In the genomic region with DNA sequence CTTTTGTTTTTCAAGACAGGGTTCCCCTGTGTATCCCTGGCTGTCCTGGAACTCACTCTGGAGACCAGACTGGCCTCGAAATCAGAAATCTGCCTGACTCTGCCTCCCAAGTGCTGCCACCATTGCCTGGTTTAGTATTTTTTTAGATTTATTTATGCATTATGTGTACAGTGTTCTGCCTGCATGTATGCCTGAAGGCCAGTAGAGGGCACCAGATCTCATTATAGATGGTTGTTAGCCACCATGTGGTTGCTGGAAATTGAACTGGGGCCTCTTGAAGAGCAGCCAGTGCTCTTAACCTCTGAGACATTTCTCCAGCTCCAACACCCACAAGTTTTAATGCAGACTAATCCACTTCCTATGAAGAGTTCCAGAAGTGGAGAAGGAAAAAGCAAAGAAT, we compare ENCODE assay signal across 17 mouse cellular contexts. TPM values are rescaled to one million over a fixed set of nuclear protein-coding genes. Genes with fewer than 3 reads are reported as not detected.
DNase-seq lines count a peak whose midpoint lies in the region; ATAC-seq and TF ChIP-seq lines count a peak whose summit lies in the region.
"Had no signal": no experiment of that assay in that cellular context is flagged by ENCODE, and none has a peak within 500 bp of the region (broad histone marks: within the 10 kb centered on the region; RNA-seq: fewer than 3 reads in every experiment).

No protein-coding gene starts in this region.

- no peaks in the 10 kb centered on the region for H3K9me3 ChIP-seq in intestine, postnatal 0 days (ENCODE audit: control insufficient read depth)
- H3K9me3 ChIP-seq in intestine, embryonic 15.5 days: no peaks in the 10 kb centered on the region
- no peaks in the 10 kb centered on the region for H3K9me3 ChIP-seq in midbrain, postnatal 0 days (ENCODE audit: low read length)
- no peaks in the 10 kb centered on the region for H3K9me3 ChIP-seq in midbrain, embryonic 16.5 days (replicated peaks; ENCODE audit: control insufficient read depth, low read length, poor library complexity, severe bottlenecking)
- H3K9me3 ChIP-seq in neural tube, embryonic 15.5 days (replicated peaks): no peaks in the 10 kb centered on the region
- H3K9me3 ChIP-seq: midbrain, embryonic 15.5 days; stomach, embryonic 15.5 days had no signal

- no peaks in the 10 kb centered on the region for H3K27me3 ChIP-seq in intestine, postnatal 0 days (replicated peaks; ENCODE audit: control insufficient read depth, insufficient read depth, low read length)
- H3K27me3 ChIP-seq in intestine, embryonic 15.5 days (replicated peaks): no peaks in the 10 kb centered on the region
- no peaks in the 10 kb centered on the region for H3K27me3 ChIP-seq in midbrain, postnatal 0 days (ENCODE audit: insufficient read depth, low read length)
- H3K27me3 ChIP-seq in midbrain, embryonic 16.5 days (ENCODE audit: control insufficient read depth, insufficient read depth, low read depth, low read length): no peaks in the 10 kb centered on the region
- no peaks in the 10 kb centered on the region for H3K27me3 ChIP-seq in neural tube, embryonic 15.5 days (replicated peaks)
- H3K27me3 ChIP-seq: limb, embryonic 12.5 days; midbrain, embryonic 15.5 days; stomach, embryonic 15.5 days had no signal

- 96% methylated on average over 1 of the region's 1 CpGs for WGBS in intestine, postnatal 0 days
- WGBS in intestine, embryonic 15.5 days: 81% methylated on average over 1 of the region's 1 CpGs
- WGBS in midbrain, postnatal 0 days: 86% methylated on average over 1 of the region's 1 CpGs
- WGBS in midbrain, embryonic 16.5 days: 89% methylated on average over 1 of the region's 1 CpGs
- WGBS in neural tube, embryonic 15.5 days: 79% methylated on average over 1 of the region's 1 CpGs

- no peak for DNase-seq in midbrain, postnatal 0 days (ENCODE audit: low spot score)
- peak; percentile 38 for DNase-seq in NIH3T3 (ENCODE audit: low read depth)
- no peak for DNase-seq in spleen, adult 18-20 months
- DNase-seq: adrenal gland, postnatal 25 days; gastrocnemius, postnatal 25 days; kidney, postnatal 14 days; lung, postnatal 36 days; right cerebral cortex, postnatal 14 days; thymus, postnatal 4 days had no signal

- no peaks in the 10 kb centered on the region for H3K36me3 ChIP-seq in intestine, postnatal 0 days (ENCODE audit: control insufficient read depth, insufficient read depth)
- no peaks in the 10 kb centered on the region for H3K36me3 ChIP-seq in intestine, embryonic 15.5 days
- H3K36me3 ChIP-seq in midbrain, postnatal 0 days (ENCODE audit: insufficient read depth, low read length): no peaks in the 10 kb centered on the region
- H3K36me3 ChIP-seq in midbrain, embryonic 16.5 days (ENCODE audit: control insufficient read depth, insufficient read depth, low read length): no peaks in the 10 kb centered on the region
- H3K36me3 ChIP-seq in neural tube, embryonic 15.5 days: no peaks in the 10 kb centered on the region
- H3K36me3 ChIP-seq: limb, embryonic 12.5 days; midbrain, embryonic 15.5 days; stomach, embryonic 15.5 days had no signal

- TF ChIP-seq CTCF in intestine, postnatal 0 days (IDR thresholded peaks at IDR 0.05; ENCODE audit: low read depth): peak; percentile 55
- peak; percentile 50 for TF ChIP-seq CTCF in midbrain, postnatal 0 days (IDR thresholded peaks at IDR 0.05)

- no peak for ATAC-seq in intestine, postnatal 0 days
- ATAC-seq in intestine, embryonic 15.5 days: no peak
- ATAC-seq in midbrain, postnatal 0 days (ENCODE audit: low FRiP score): no peak
- no peak for ATAC-seq in midbrain, embryonic 16.5 days
- ATAC-seq in neural tube, embryonic 15.5 days (ENCODE audit: low FRiP score): no peak
- ATAC-seq: hindbrain, embryonic 16.5 days; midbrain, embryonic 15.5 days had no signal

- no peak overlapping the region for H3K4me3 ChIP-seq in intestine, postnatal 0 days (ENCODE audit: low read depth, low read length)
- no peak overlapping the region for H3K4me3 ChIP-seq in intestine, embryonic 15.5 days (replicated peaks)
- no peak overlapping the region for H3K4me3 ChIP-seq in midbrain, postnatal 0 days (ENCODE audit: low read depth, low read length)
- H3K4me3 ChIP-seq in midbrain, embryonic 16.5 days (ENCODE audit: low read depth, low read length): no peak overlapping the region
- no peak overlapping the region for H3K4me3 ChIP-seq in neural tube, embryonic 15.5 days (replicated peaks)
- H3K4me3 ChIP-seq: limb, embryonic 12.5 days; midbrain, embryonic 15.5 days; stomach, embryonic 15.5 days had no signal

- no peak overlapping the region for H3K4me2 ChIP-seq in intestine, postnatal 0 days (replicated peaks; ENCODE audit: low read depth)
- no peak overlapping the region for H3K4me2 ChIP-seq in intestine, embryonic 15.5 days (replicated peaks)
- H3K4me2 ChIP-seq in midbrain, postnatal 0 days (ENCODE audit: low read depth, low read length, poor library complexity, severe bottlenecking): no peak overlapping the region
- no peak overlapping the region for H3K4me2 ChIP-seq in midbrain, embryonic 16.5 days (ENCODE audit: low read length)
- no peak overlapping the region for H3K4me2 ChIP-seq in neural tube, embryonic 15.5 days
- H3K4me2 ChIP-seq: limb, embryonic 12.5 days; midbrain, embryonic 15.5 days; stomach, embryonic 15.5 days had no signal

- H3K9ac ChIP-seq in intestine, postnatal 0 days (ENCODE audit: low read depth, low read length): no peak overlapping the region
- no peak overlapping the region for H3K9ac ChIP-seq in intestine, embryonic 15.5 days
- H3K9ac ChIP-seq in midbrain, postnatal 0 days (replicated peaks; ENCODE audit: low read length, poor library complexity, severe bottlenecking): no peak overlapping the region
- no peak overlapping the region for H3K9ac ChIP-seq in midbrain, embryonic 16.5 days (ENCODE audit: low read depth, low read length)
- no peak overlapping the region for H3K9ac ChIP-seq in neural tube, embryonic 15.5 days (replicated peaks)
- H3K9ac ChIP-seq: limb, embryonic 12.5 days; midbrain, embryonic 15.5 days; stomach, embryonic 15.5 days had no signal

- H3K27ac ChIP-seq in intestine, postnatal 0 days (ENCODE audit: low read depth, low read length): no peak overlapping the region
- no peak overlapping the region for H3K27ac ChIP-seq in intestine, embryonic 15.5 days
- no peak overlapping the region for H3K27ac ChIP-seq in midbrain, postnatal 0 days (ENCODE audit: low read depth, low read length)
- no peak overlapping the region for H3K27ac ChIP-seq in midbrain, embryonic 16.5 days (ENCODE audit: low read length)
- no peak overlapping the region for H3K27ac ChIP-seq in neural tube, embryonic 15.5 days (replicated peaks)
- H3K27ac ChIP-seq: limb, embryonic 12.5 days; midbrain, embryonic 15.5 days; stomach, embryonic 15.5 days had no signal

- H3K4me1 ChIP-seq in intestine, postnatal 0 days (replicated peaks; ENCODE audit: control insufficient read depth, insufficient read depth, low read length): 0 out of 2 replicates have a peak, but pooled peaks cover 3% of the 10 kb centered on the region
- H3K4me1 ChIP-seq in intestine, embryonic 15.5 days (replicated peaks): peaks cover 14% of the 10 kb centered on the region
- H3K4me1 ChIP-seq in midbrain, postnatal 0 days (ENCODE audit: insufficient read depth, low read length): peaks cover 8% of the 10 kb centered on the region; the same call in 1 of the 2 replicates
- peaks cover 22% of the 10 kb centered on the region for H3K4me1 ChIP-seq in midbrain, embryonic 16.5 days (ENCODE audit: control insufficient read depth, insufficient read depth, low read length)
- H3K4me1 ChIP-seq in neural tube, embryonic 15.5 days: peaks cover 30% of the 10 kb centered on the region

RNA-seq across cellular contexts. Expression of gene Clpb, which starts 1.4 kb away (rescaled TPM):
- polyA plus RNA-seq in intestine, postnatal 0 days (2015; fragmentation: Nextera tagmentation; extraction: Ambion mirVana): 14.3 and 14.9 TPM in 2 replicates
- 51.4 and 53.0 TPM in 2 replicates for polyA plus RNA-seq in intestine, embryonic 15.5 days (2015; fragmentation: Nextera tagmentation; extraction: Ambion mirVana)
- 39.7 and 53.1 TPM in 2 replicates for total RNA-seq in midbrain, postnatal 0 days (2014; rRNA removed)
- polyA plus RNA-seq in midbrain, postnatal 0 days (2015; fragmentation: Nextera tagmentation; extraction: Ambion mirVana): 33.4 and 43.3 TPM in 2 replicates
- 43.0 and 46.5 TPM in 2 replicates for polyA plus RNA-seq in midbrain, embryonic 16.5 days (2015; fragmentation: Nextera tagmentation; extraction: Ambion mirVana)
- 39.8 and 42.8 TPM in 2 replicates for polyA plus RNA-seq in neural tube, embryonic 15.5 days (2015; fragmentation: Nextera tagmentation; extraction: Ambion mirVana)
